Mouse (Mus musculus) mammary gland, adult 2 months (tissue): ENCODE results near the gene Zfp280b. TPM values are rescaled to one million over a fixed set of nuclear protein-coding genes. Genes with fewer than 3 reads are reported as not detected.

ENCODE experiments used
- polyA plus RNA-seq: library from polyadenylated mRNA; depleted of rRNA; stranded (reverse); fragments of >200 nt; gene quantifications from 2 replicates; pipeline ENCODE4 v1.2.3, GENCODE M21; 2012; ENCODE audit warnings: low replicate concordance; rRNA removed

Zfp280b gene
- polyA plus RNA-seq, result 5.6 and 6.7 TPM in 2 replicates

DNA sequence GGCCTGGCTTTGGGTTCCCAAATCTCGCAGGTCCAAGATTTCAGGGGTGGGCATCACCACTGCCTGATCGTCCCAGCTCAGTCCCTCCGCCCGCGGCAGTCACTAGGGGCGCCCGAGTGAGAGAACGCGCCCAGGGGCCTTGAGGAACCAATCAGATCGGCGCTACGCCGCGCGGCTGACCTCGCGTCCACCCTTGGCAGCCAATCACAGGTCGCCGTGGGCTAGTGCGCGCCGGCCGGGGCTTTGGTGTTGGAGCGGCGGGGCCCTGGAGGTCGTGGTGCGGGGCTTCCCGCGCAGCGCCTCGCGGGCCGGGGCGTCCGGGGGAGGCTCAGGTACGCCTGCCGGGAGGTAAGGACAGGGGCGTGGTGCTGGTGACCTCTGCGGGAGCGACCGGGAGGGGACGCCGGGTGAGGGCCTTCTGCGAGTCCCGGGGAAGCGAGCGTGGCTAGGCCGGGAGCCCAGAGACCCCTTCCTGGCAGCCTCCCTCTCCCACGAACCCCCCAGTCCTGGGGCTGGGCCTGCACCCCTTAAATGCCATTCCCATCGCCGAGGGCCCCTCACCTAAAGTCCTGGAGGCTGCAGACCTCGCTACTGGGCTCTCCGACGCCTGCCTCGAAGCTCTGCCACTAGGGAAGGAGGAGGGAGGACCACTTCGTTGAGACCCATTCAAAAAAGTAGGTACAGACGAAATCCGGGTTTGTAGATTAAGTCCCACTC, at the start of gene Zfp280b:
Gene Zfp280b, plus strand, starts transcription at position 249 of the 717 bp plus-strand sequence.

Other genes with a start within 250 kb of the Zfp280b start
- gene Gstt1, start 234.1 kb upstream of the Zfp280b start, polyA plus RNA-seq, result 102 and 142 TPM in 2 replicates
- gene Gstt4, start 210.1 kb upstream of the Zfp280b start, polyA plus RNA-seq, result 0.13 TPM in 1 of 2 replicates, not detected in the other
- 154 and 183 TPM in 2 replicates for gene Gstt2, start 195.2 kb upstream of the Zfp280b start, polyA plus RNA-seq
- gene Mif, start 172.4 kb upstream of the Zfp280b start, polyA plus RNA-seq, result 840 and 1,446 TPM in 2 replicates
- gene Derl3, start 139.2 kb upstream of the Zfp280b start, polyA plus RNA-seq, result 3.8 and 13.0 TPM in 2 replicates
- 38.7 and 48.1 TPM in 2 replicates for gene Smarcb1, start 111.0 kb upstream of the Zfp280b start, polyA plus RNA-seq
- 802 and 1,034 TPM in 2 replicates for gene Chchd10, start 99.5 kb upstream of the Zfp280b start, polyA plus RNA-seq
- gene Mmp11, start 96.2 kb upstream of the Zfp280b start, polyA plus RNA-seq, result 32.1 and 37.9 TPM in 2 replicates
- 0.37 TPM in 1 of 2 replicates, not detected in the other for gene Gm867, start 92.0 kb upstream of the Zfp280b start, polyA plus RNA-seq
- 42.7 and 65.7 TPM in 2 replicates for gene Vpreb3, start 89.6 kb upstream of the Zfp280b start, polyA plus RNA-seq
- 0.27 and 0.53 TPM in 2 replicates for gene Gm5134, start 78.1 kb upstream of the Zfp280b start, polyA plus RNA-seq
- not detected in 2 replicates for gene Slc5a4b, start 78.3 kb downstream of the Zfp280b start, polyA plus RNA-seq
- gene Slc5a4a, start 114.8 kb downstream of the Zfp280b start, polyA plus RNA-seq, result not detected in 2 replicates
- gene Prmt2, start 205.2 kb downstream of the Zfp280b start, polyA plus RNA-seq, result 31.8 and 36.6 TPM in 2 replicates
- gene S100b, start 221.2 kb downstream of the Zfp280b start, polyA plus RNA-seq, result 2.2 and 13.8 TPM in 2 replicates